15 mouse cellular contexts compared by ENCODE assay signal in the genomic region with DNA sequence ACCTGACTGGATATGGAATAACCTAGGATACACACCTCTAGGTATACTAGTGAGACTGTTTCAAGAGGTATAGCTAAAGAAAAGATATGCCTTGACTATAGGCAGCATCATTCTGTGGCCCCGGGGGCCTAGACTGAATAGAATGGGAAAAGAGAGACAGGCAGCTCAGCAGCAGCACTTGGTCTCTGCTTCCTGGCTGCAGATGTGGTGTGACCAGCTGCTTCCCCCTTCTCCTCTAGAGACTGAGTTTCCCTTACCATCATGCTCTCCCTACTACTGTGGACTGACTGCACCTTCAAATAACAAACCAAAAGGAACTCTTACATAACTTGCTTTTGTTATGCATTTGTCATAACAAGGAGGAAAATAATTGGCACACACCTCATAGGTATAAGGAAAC.
"Had no signal": no experiment of that assay in that cellular context is flagged by ENCODE, and none has a peak within 500 bp of the region (broad histone marks: within the 10 kb centered on the region; RNA-seq: fewer than 3 reads in every experiment).

No protein-coding gene starts in this region.

- H3K4me3 ChIP-seq: layer of hippocampus, adult 2 months; limb, embryonic 10.5 days; limb, embryonic 13.5 days; liver, embryonic 12.5 days; liver, embryonic 15.5 days; lung, embryonic 15.5 days; megakaryocyte, embryonic 14.5 days; midbrain, embryonic 12.5 days had no signal

- DNase-seq: kidney, adult 18-20 months; kidney, adult 9 months; kidney, postnatal 25 days; liver; thymus, adult 18-20 months; thymus, postnatal 36 days had no signal

- H3K4me2 ChIP-seq: limb, embryonic 13.5 days; liver, embryonic 12.5 days; liver, embryonic 15.5 days; lung, embryonic 15.5 days; midbrain, embryonic 12.5 days had no signal

- H3K9ac ChIP-seq: limb, embryonic 13.5 days; liver, embryonic 12.5 days; liver, embryonic 15.5 days; lung, embryonic 15.5 days; midbrain, embryonic 12.5 days had no signal

- ATAC-seq: liver, embryonic 12.5 days had no signal

- H3K27me3 ChIP-seq: limb, embryonic 13.5 days; liver, embryonic 12.5 days; liver, embryonic 15.5 days; lung, embryonic 15.5 days; megakaryocyte, embryonic 14.5 days; midbrain, embryonic 12.5 days had no signal

- H3K9me3 ChIP-seq: limb, embryonic 10.5 days; limb, embryonic 13.5 days; liver, embryonic 12.5 days; liver, embryonic 15.5 days; lung, embryonic 15.5 days; megakaryocyte, embryonic 14.5 days; midbrain, embryonic 12.5 days had no signal

- H3K27ac ChIP-seq: kidney, postnatal 0 days; layer of hippocampus, adult 2 months; limb, embryonic 10.5 days; limb, embryonic 13.5 days; liver, embryonic 12.5 days; liver, embryonic 15.5 days; lung, embryonic 15.5 days; midbrain, embryonic 12.5 days had no signal

- H3K4me1 ChIP-seq: limb, embryonic 10.5 days; limb, embryonic 13.5 days; liver, embryonic 12.5 days; liver, embryonic 15.5 days; lung, embryonic 15.5 days had no signal

- H3K36me3 ChIP-seq: limb, embryonic 10.5 days; limb, embryonic 13.5 days; liver, embryonic 12.5 days; liver, embryonic 15.5 days; lung, embryonic 15.5 days; midbrain, embryonic 12.5 days had no signal
